Mouse (Mus musculus): ENCODE data around the gene Gm20388. TPM values are rescaled to one million over a fixed set of nuclear protein-coding genes. Genes with fewer than 3 reads are reported as not detected.

Gene Gm20388
- polyA plus RNA-seq, 1 experiment: not detected

GRCm38 (mm10) chr8:120313674-120314073 is 403.0 kb downstream of the Gm20388 start:
- TF ChIP-seq POLR2A (IDR thresholded peaks at IDR 0.05; ENCODE audit: insufficient read depth, low read depth, low read length) (no peak), CTCF (IDR thresholded peaks at IDR 0.05; ENCODE audit: insufficient read depth, low read depth, low read length) (no peak)
- Histone ChIP-seq H3K4me3 (ENCODE audit: insufficient read depth, low read depth, low read length) (no peak overlapping the region), H3K4me1 (ENCODE audit: control insufficient read depth, insufficient read depth, low read length) (peaks cover 57% of the 10 kb centered on the region), H3K27ac (ENCODE audit: insufficient read depth, low read depth, low read length) (no peak overlapping the region)
- 84% methylated on average over 3 of the region's 3 CpGs for WGBS

- Histone ChIP-seq H3K27ac (ENCODE audit: insufficient read depth, low read depth, low read length) (no peak overlapping the region), H3K4me3 (ENCODE audit: insufficient read depth, low read depth, low read length) (no peak overlapping the region), H3K4me1 (ENCODE audit: control insufficient read depth, insufficient read depth, low read length) (peaks cover 55% of the 10 kb centered on the region)
- TF ChIP-seq POLR2A (IDR thresholded peaks at IDR 0.05; ENCODE audit: insufficient read depth, low read depth, low read length): no peak
- no peak for TF ChIP-seq CTCF (IDR thresholded peaks at IDR 0.05; ENCODE audit: insufficient read depth, low read depth, low read length)
- WGBS: 97% methylated on average over 5 of the region's 5 CpGs
Measured at GRCm38 (mm10) chr8:120314932-120315331, 404.3 kb downstream of the Gm20388 start.

GRCm38 (mm10) chr8:120315644-120316043 is 405.0 kb downstream of the Gm20388 start:
- Histone ChIP-seq H3K4me3 (ENCODE audit: insufficient read depth, low read depth, low read length) (no peak overlapping the region), H3K4me1 (ENCODE audit: control insufficient read depth, insufficient read depth, low read length) (peaks cover 47% of the 10 kb centered on the region), H3K27ac (ENCODE audit: insufficient read depth, low read depth, low read length) (no peak overlapping the region)
- TF ChIP-seq CTCF (IDR thresholded peaks at IDR 0.05; ENCODE audit: insufficient read depth, low read depth, low read length): peak; percentile 51; the same call in 1 of the 2 replicates
- no peak for TF ChIP-seq POLR2A (IDR thresholded peaks at IDR 0.05; ENCODE audit: insufficient read depth, low read depth, low read length)
- 74% methylated on average over 4 of the region's 4 CpGs for WGBS

GRCm38 (mm10) chr8:120316707-120317106 is 406.1 kb downstream of the Gm20388 start:
- WGBS: 88% methylated on average over 7 of the region's 7 CpGs

GRCm38 (mm10) chr8:120317118-120317824 is 406.6 kb downstream of the Gm20388 start:
- WGBS: 84% methylated on average over 21 of the region's 21 CpGs
- no peak for TF ChIP-seq CTCF (IDR thresholded peaks at IDR 0.05; ENCODE audit: insufficient read depth, low read depth, low read length)
- no peak for TF ChIP-seq POLR2A (IDR thresholded peaks at IDR 0.05; ENCODE audit: insufficient read depth, low read depth, low read length)
- Histone ChIP-seq H3K4me1 (ENCODE audit: control insufficient read depth, insufficient read depth, low read length) (peaks cover 43% of the 10 kb centered on the region), H3K4me3 (ENCODE audit: insufficient read depth, low read depth, low read length) (no peak overlapping the region), H3K27ac (ENCODE audit: insufficient read depth, low read depth, low read length) (no peak overlapping the region)

More at GRCm38 (mm10) chr8:120316707-120317106, 406.1 kb downstream of the Gm20388 start:
- TF ChIP-seq CTCF (IDR thresholded peaks at IDR 0.05; ENCODE audit: insufficient read depth, low read depth, low read length) (no peak), POLR2A (IDR thresholded peaks at IDR 0.05; ENCODE audit: insufficient read depth, low read depth, low read length) (no peak)
- Histone ChIP-seq H3K4me1 (ENCODE audit: control insufficient read depth, insufficient read depth, low read length) (peaks cover 43% of the 10 kb centered on the region), H3K27ac (ENCODE audit: insufficient read depth, low read depth, low read length) (no peak overlapping the region), H3K4me3 (ENCODE audit: insufficient read depth, low read depth, low read length) (no peak overlapping the region)

- Histone ChIP-seq H3K4me3 (ENCODE audit: insufficient read depth, low read depth, low read length) (no peak overlapping the region), H3K4me1 (ENCODE audit: control insufficient read depth, insufficient read depth, low read length) (peaks cover 54% of the 10 kb centered on the region), H3K27ac (ENCODE audit: insufficient read depth, low read depth, low read length) (no peak overlapping the region)
- 53% methylated on average over 12 of the region's 12 CpGs for WGBS
- no peak for TF ChIP-seq CTCF (IDR thresholded peaks at IDR 0.05; ENCODE audit: insufficient read depth, low read depth, low read length)
- TF ChIP-seq POLR2A (IDR thresholded peaks at IDR 0.05; ENCODE audit: insufficient read depth, low read depth, low read length): no peak
Measured at GRCm38 (mm10) chr8:120318476-120318991, 407.9 kb downstream of the Gm20388 start.

GRCm38 (mm10) chr8:120319449-120319848 is 408.8 kb downstream of the Gm20388 start:
- peaks cover 58% of the 10 kb centered on the region for H3K4me1 ChIP-seq (ENCODE audit: control insufficient read depth, insufficient read depth, low read length)
- H3K27ac ChIP-seq (ENCODE audit: insufficient read depth, low read depth, low read length): no peak overlapping the region
- TF ChIP-seq CTCF (IDR thresholded peaks at IDR 0.05; ENCODE audit: insufficient read depth, low read depth, low read length) (peak; percentile 100), POLR2A (IDR thresholded peaks at IDR 0.05; ENCODE audit: insufficient read depth, low read depth, low read length) (no peak)
- H3K4me3 ChIP-seq (ENCODE audit: insufficient read depth, low read depth, low read length): no peak overlapping the region
- 25% methylated on average over 7 of the region's 7 CpGs for WGBS

- WGBS: 95% methylated on average over 5 of the region's 5 CpGs
- no peak overlapping the region for H3K4me3 ChIP-seq (ENCODE audit: insufficient read depth, low read depth, low read length)
- no peak overlapping the region for H3K27ac ChIP-seq (ENCODE audit: insufficient read depth, low read depth, low read length)
- TF ChIP-seq CTCF (IDR thresholded peaks at IDR 0.05; ENCODE audit: insufficient read depth, low read depth, low read length): no peak
- TF ChIP-seq POLR2A (IDR thresholded peaks at IDR 0.05; ENCODE audit: insufficient read depth, low read depth, low read length): no peak
- H3K4me1 ChIP-seq (ENCODE audit: control insufficient read depth, insufficient read depth, low read length): peaks cover 64% of the 10 kb centered on the region
Measured at GRCm38 (mm10) chr8:120320146-120320545, 409.5 kb downstream of the Gm20388 start.

- Histone ChIP-seq H3K4me1 (ENCODE audit: control insufficient read depth, insufficient read depth, low read length) (peaks cover 62% of the 10 kb centered on the region), H3K4me3 (ENCODE audit: insufficient read depth, low read depth, low read length) (no peak overlapping the region), H3K27ac (ENCODE audit: insufficient read depth, low read depth, low read length) (no peak overlapping the region)
- 67% methylated on average over 6 of the region's 6 CpGs for WGBS
- TF ChIP-seq POLR2A (IDR thresholded peaks at IDR 0.05; ENCODE audit: insufficient read depth, low read depth, low read length) (no peak), CTCF (IDR thresholded peaks at IDR 0.05; ENCODE audit: insufficient read depth, low read depth, low read length) (0 out of 2 replicates have a peak, but pooled peaks have one; percentile 28)
Measured at GRCm38 (mm10) chr8:120321724-120322123, 411.1 kb downstream of the Gm20388 start.

Measured in olfactory bulb, adult 2 months (tissue).